Mouse (Mus musculus) gastrocnemius, adult 2 months (tissue): ENCODE measurements around the gene Htr2c. TPM values are rescaled to one million over a fixed set of nuclear protein-coding genes. Genes with fewer than 3 reads are reported as not detected.

Source experiments
- DNase-seq: peaks from one replicate; pipeline ENCODE4 v3.0.0; 2022
- H3K27ac ChIP-seq: fragments of 200-600 bp; 2 replicates; pipeline ENCODE4 v1.8.1; 2022; ENCODE audit warnings: mild to moderate bottlenecking
- H3K4me3 ChIP-seq: fragments of 200-600 bp; 2 replicates; pipeline ENCODE4 v1.8.1; 2022; ENCODE audit warnings: mild to moderate bottlenecking, moderate library complexity
- CTCF ChIP-seq: fragments of 200-600 bp; IDR thresholded peaks from 2 replicates; pipeline ENCODE4 v1.8.1; 2022; ENCODE audit warnings: antibody characterized with exemption, mild to moderate bottlenecking, moderate library complexity
- intact Hi-C: fragments of 180-260 bp; cut with DNase I; formaldehyde crosslinking; loops from one replicate; pipeline ENCODE4 v1.15.1; 2025
- long read RNA-seq, 2 experiments: library from polyadenylated mRNA; stranded (forward); transcript quantifications; one replicate each; pipeline ENCODE4 v2.0.0; 2021
- total RNA-seq, 2 experiments: library from RNA; stranded (reverse); gene quantifications; 2 replicates each; pipeline ENCODE4 v1.2.3; 2021

The Htr2c gene
- not detected for total RNA-seq
- long read RNA-seq, experiment 1, result 0 reads
- long read RNA-seq, experiment 2, result 0 reads

GRCm38 (mm10) chrX:146962258-146962913, at the start of gene Htr2c:
Gene Htr2c, plus strand, starts transcription at chrX:146962513.
- TF ChIP-seq CTCF, result no peak
- no peak within 1 kb of the TSS for H3K27ac ChIP-seq
- no peak within 1 kb of the TSS for H3K4me3 ChIP-seq
- DNase-seq, result no peak
- intact Hi-C loops, result no loop called here

GRCm38 (mm10) chrX:146928251-146928650, 34.1 kb upstream of the Htr2c start:
- no peak for DNase-seq
- Histone ChIP-seq H3K4me3 (no peak overlapping the region), H3K27ac (no peak overlapping the region)
- intact Hi-C loops, result no loop called here
- TF ChIP-seq CTCF, result no peak

- Histone ChIP-seq H3K4me3 (no peak overlapping the region), H3K27ac (no peak overlapping the region)
- intact Hi-C loops, result no loop called here
- TF ChIP-seq CTCF, result no peak
- no peak for DNase-seq
Observed at GRCm38 (mm10) chrX:146936332-146936731, 26.0 kb upstream of the Htr2c start.

GRCm38 (mm10) chrX:146946216-146946886, 16.0 kb upstream of the Htr2c start:
- intact Hi-C loops, result no loop called here
- DNase-seq, result no peak
- no peak overlapping the region for H3K4me3 ChIP-seq
- no peak for TF ChIP-seq CTCF
- no peak overlapping the region for H3K27ac ChIP-seq

- no peak for TF ChIP-seq CTCF
- no peak overlapping the region for H3K4me3 ChIP-seq
- H3K27ac ChIP-seq, result no peak overlapping the region
- DNase-seq, result no peak
- intact Hi-C loops, result no loop called here
Observed at GRCm38 (mm10) chrX:146946996-146947395, 15.3 kb upstream of the Htr2c start.

GRCm38 (mm10) chrX:146958608-146959007, 3.7 kb upstream of the Htr2c start:
- intact Hi-C loops, result no loop called here
- DNase-seq, result no peak
- TF ChIP-seq CTCF, result no peak
- Histone ChIP-seq H3K27ac (no peak overlapping the region), H3K4me3 (no peak overlapping the region)

GRCm38 (mm10) chrX:146959960-146960359, 2.4 kb upstream of the Htr2c start:
- H3K27ac ChIP-seq, result no peak overlapping the region
- TF ChIP-seq CTCF, result no peak
- DNase-seq, result no peak
- H3K4me3 ChIP-seq, result no peak overlapping the region
- intact Hi-C loops, result no loop called here

- Histone ChIP-seq H3K4me3 (no peak overlapping the region), H3K27ac (no peak overlapping the region)
- no peak for DNase-seq
- TF ChIP-seq CTCF, result no peak
- intact Hi-C loops, result no loop called here
Observed at GRCm38 (mm10) chrX:146962914-146963547, 718 bp downstream of the Htr2c start.

GRCm38 (mm10) chrX:146979931-146980330, 17.6 kb downstream of the Htr2c start:
- TF ChIP-seq CTCF, result peak; percentile 70
- Histone ChIP-seq H3K27ac (no peak overlapping the region), H3K4me3 (no peak overlapping the region)
- no peak for DNase-seq
- intact Hi-C loops, result no loop called here

GRCm38 (mm10) chrX:147055730-147056129, 93.4 kb downstream of the Htr2c start:
- DNase-seq, result no peak
- peak; percentile 52 for TF ChIP-seq CTCF
- intact Hi-C loops, result loop anchor here (10.0 kb wide), 1 partner anchor 439 kb away; no protein-coding TSS in a partner anchor
- Histone ChIP-seq H3K4me3 (no peak overlapping the region), H3K27ac (no peak overlapping the region)

GRCm38 (mm10) chrX:147071622-147072021, 109.3 kb downstream of the Htr2c start:
- intact Hi-C loops, result no loop called here
- peak; percentile 57 for TF ChIP-seq CTCF
- H3K27ac ChIP-seq, result no peak overlapping the region
- no peak for DNase-seq
- no peak overlapping the region for H3K4me3 ChIP-seq

GRCm38 (mm10) chrX:147119155-147119554, 156.8 kb downstream of the Htr2c start:
- Histone ChIP-seq H3K4me3 (no peak overlapping the region), H3K27ac (no peak overlapping the region)
- peak; percentile 21; the same call in 1 of the 2 replicates for TF ChIP-seq CTCF
- intact Hi-C loops, result no loop called here
- DNase-seq, result no peak

- H3K4me3 ChIP-seq, result no peak overlapping the region
- intact Hi-C loops, result no loop called here
- TF ChIP-seq CTCF, result no peak
- DNase-seq, result no peak
- no peak overlapping the region for H3K27ac ChIP-seq
Observed at GRCm38 (mm10) chrX:147215251-147215650, 252.9 kb downstream of the Htr2c start.
